Mouse (Mus musculus) megakaryocyte, embryonic 14.5 days (primary cell): ENCODE measurements around the gene Nbeal2. TPM values are rescaled to one million over a fixed set of nuclear protein-coding genes. Genes with fewer than 3 reads are reported as not detected.
"Not testable (repeated sequence)": the region's sequence is repeated elsewhere in the genome, so short reads cannot be mapped to it uniquely, and the experiment has no call there.

Source experiments
- H3K27me3 ChIP-seq: replicated peaks from 2 replicates; pipeline ENCODE3; 2012; ENCODE audit warnings: inconsistent platforms
- H3K36me3 ChIP-seq: replicated peaks from 2 replicates; pipeline ENCODE3; 2012; ENCODE audit warnings: low read length, inconsistent platforms, mixed read lengths
- H3K4me1 ChIP-seq: 2 replicates; pipeline ENCODE4 v1.6.1; 2012; ENCODE audit warnings: inconsistent platforms
- H3K4me3 ChIP-seq: replicated peaks from 2 replicates; pipeline ENCODE3; 2012; ENCODE audit warnings: moderate library complexity, mild to moderate bottlenecking, inconsistent platforms
- H3K9me3 ChIP-seq: 2 replicates; pipeline ENCODE4 v1.6.1; 2012; ENCODE audit warnings: inconsistent platforms
- FLI1 ChIP-seq: IDR thresholded peaks from 2 replicates; pipeline ENCODE4 v1.6.1; 2012; ENCODE audit warnings: low read length, inconsistent platforms, mixed read lengths
- GATA1 ChIP-seq: IDR thresholded peaks from 3 replicates; pipeline ENCODE4 v1.6.1; 2012; ENCODE audit warnings: mixed read lengths, low read length, inconsistent platforms, borderline replicate concordance
- polyA plus RNA-seq: library from polyadenylated mRNA; stranded (reverse); fragments of >175 nt; gene quantifications from 2 replicates; pipeline ENCODE4 v1.2.3, GENCODE M21; 2012; ENCODE audit warnings: low replicate concordance; ENCODE audit not compliant: insufficient read depth

The Nbeal2 gene
- polyA plus RNA-seq, 1 experiment, result 106 TPM

GRCm38 (mm10) chr9:110687061-110687460 is 33.1 kb upstream of the Nbeal2 start:
- Histone ChIP-seq H3K9me3 (no peaks in the 10 kb centered on the region), H3K4me3 (no peak overlapping the region), H3K4me1 (peaks cover 90% of the 10 kb centered on the region), H3K27me3 (no peaks in the 10 kb centered on the region), H3K36me3 (peaks cover 60% of the 10 kb centered on the region)
- TF ChIP-seq GATA1 (no peak), FLI1 (no peak)

- no peaks in the 10 kb centered on the region for H3K9me3 ChIP-seq
- H3K36me3 ChIP-seq, result peaks cover 57% of the 10 kb centered on the region
- TF ChIP-seq GATA1 (no peak), FLI1 (no peak)
- H3K4me3 ChIP-seq, result no peak overlapping the region
- H3K27me3 ChIP-seq, result no peaks in the 10 kb centered on the region
- H3K4me1 ChIP-seq, result peaks cover 95% of the 10 kb centered on the region
These were observed 32.5 kb upstream of the Nbeal2 start for GRCm38 (mm10) chr9:110686472-110686871.

- H3K4me1 ChIP-seq, result peaks cover 95% of the 10 kb centered on the region
These were observed 31.6 kb upstream of the Nbeal2 start for GRCm38 (mm10) chr9:110685591-110685990.

GRCm38 (mm10) chr9:110685187-110685586 is 31.2 kb upstream of the Nbeal2 start:
- no peaks in the 10 kb centered on the region for H3K9me3 ChIP-seq
- H3K27me3 ChIP-seq, result no peaks in the 10 kb centered on the region
- TF ChIP-seq GATA1 (no peak), FLI1 (no peak)
- peak overlapping the region; percentile 86 for H3K4me3 ChIP-seq
- peaks cover 55% of the 10 kb centered on the region for H3K36me3 ChIP-seq
- peaks cover 92% of the 10 kb centered on the region for H3K4me1 ChIP-seq

More at GRCm38 (mm10) chr9:110685591-110685990, 31.6 kb upstream of the Nbeal2 start:
- Histone ChIP-seq H3K4me3 (peak overlapping the region; percentile 86), H3K27me3 (no peaks in the 10 kb centered on the region), H3K9me3 (no peaks in the 10 kb centered on the region), H3K36me3 (peaks cover 57% of the 10 kb centered on the region)
- no peak for TF ChIP-seq GATA1
- no peak for TF ChIP-seq FLI1

- Histone ChIP-seq H3K9me3 (no peaks in the 10 kb centered on the region), H3K27me3 (no peaks in the 10 kb centered on the region), H3K4me3 (peak overlapping the region; percentile 86), H3K4me1 (peaks cover 92% of the 10 kb centered on the region), H3K36me3 (peaks cover 57% of the 10 kb centered on the region)
- TF ChIP-seq GATA1, result no peak
- no peak for TF ChIP-seq FLI1
These were observed 30.3 kb upstream of the Nbeal2 start for GRCm38 (mm10) chr9:110684100-110684831.

- Histone ChIP-seq H3K4me3 (peak overlapping the region; percentile 86), H3K9me3 (no peaks in the 10 kb centered on the region), H3K36me3 (peaks cover 56% of the 10 kb centered on the region), H3K4me1 (peaks cover 92% of the 10 kb centered on the region), H3K27me3 (no peaks in the 10 kb centered on the region)
- TF ChIP-seq FLI1, result no peak
- no peak for TF ChIP-seq GATA1
These were observed 29.7 kb upstream of the Nbeal2 start for GRCm38 (mm10) chr9:110683574-110684099.

GRCm38 (mm10) chr9:110682697-110683096 is 28.7 kb upstream of the Nbeal2 start:
- not testable (repeated sequence) for H3K4me3 ChIP-seq, H3K27me3 ChIP-seq, H3K9me3 ChIP-seq
- Histone ChIP-seq H3K4me1 (peaks cover 97% of the 10 kb centered on the region), H3K36me3 (peaks cover 52% of the 10 kb centered on the region)

GRCm38 (mm10) chr9:110682255-110682654 is 28.3 kb upstream of the Nbeal2 start:
- H3K4me1 ChIP-seq, result peaks cover 97% of the 10 kb centered on the region
- TF ChIP-seq GATA1 (no peak), FLI1 (no peak)
- peaks cover 51% of the 10 kb centered on the region for H3K36me3 ChIP-seq
- H3K4me3 ChIP-seq, result no peak overlapping the region
- H3K27me3 ChIP-seq, result no peaks in the 10 kb centered on the region
- no peaks in the 10 kb centered on the region for H3K9me3 ChIP-seq

- Histone ChIP-seq H3K9me3 (no peaks in the 10 kb centered on the region), H3K4me3 (no peak overlapping the region), H3K36me3 (peaks cover 47% of the 10 kb centered on the region), H3K27me3 (no peaks in the 10 kb centered on the region), H3K4me1 (peaks cover 97% of the 10 kb centered on the region)
- TF ChIP-seq GATA1 (no peak), FLI1 (no peak)
These were observed 27.9 kb upstream of the Nbeal2 start for GRCm38 (mm10) chr9:110681817-110682216.

GRCm38 (mm10) chr9:110680736-110681507 is 27.0 kb upstream of the Nbeal2 start:
- TF ChIP-seq GATA1 (no peak), FLI1 (no peak)
- Histone ChIP-seq H3K36me3 (peaks cover 42% of the 10 kb centered on the region), H3K9me3 (no peaks in the 10 kb centered on the region), H3K4me3 (peak overlapping the region; percentile 28), H3K27me3 (no peaks in the 10 kb centered on the region), H3K4me1 (peaks cover 97% of the 10 kb centered on the region)
